Mouse (Mus musculus) kidney, embryonic 14.5 days (tissue): ENCODE data around the gene Lrch3. TPM values are rescaled to one million over a fixed set of nuclear protein-coding genes. Genes with fewer than 3 reads are reported as not detected.
"Not testable (repeated sequence)": the region's sequence is repeated elsewhere in the genome, so short reads cannot be mapped to it uniquely, and the experiment has no call there.

Experiments
- ATAC-seq: fragments of 200-750 bp; cut with Nextera tagmentation; 2 replicates; pipeline ENCODE4 v1.8.0; 2017; ENCODE audit warnings: moderate number of reproducible peaks, mild to moderate bottlenecking, moderate TSS enrichment, moderate library complexity; ENCODE audit not compliant: low FRiP score, low TSS enrichment
- H3K27ac ChIP-seq: fragments of 300-500 bp; sonication (generic); 2 replicates; pipeline ENCODE4 v1.5.1; 2014; ENCODE audit warnings: low read depth, mild to moderate bottlenecking, low read length, moderate library complexity, mixed read lengths
- H3K27me3 ChIP-seq: fragments of 300-500 bp; sonication (generic); 2 replicates; pipeline ENCODE4 v1.6.1; 2014; ENCODE audit warnings: mild to moderate bottlenecking, low read length; ENCODE audit not compliant: control insufficient read depth, insufficient read depth
- H3K36me3 ChIP-seq: fragments of 300-500 bp; sonication (generic); 2 replicates; pipeline ENCODE4 v1.6.1; 2014; ENCODE audit warnings: low read length, mixed read lengths; ENCODE audit not compliant: control insufficient read depth, insufficient read depth
- H3K4me1 ChIP-seq: fragments of 300-500 bp; sonication (generic); 2 replicates; pipeline ENCODE4 v1.6.1; 2014; ENCODE audit warnings: low read length, mixed read lengths; ENCODE audit not compliant: control insufficient read depth, insufficient read depth
- H3K4me2 ChIP-seq: fragments of 300-500 bp; sonication (generic); replicated peaks from 2 replicates; pipeline ENCODE4 v1.6.1; 2014; ENCODE audit warnings: low read depth, mild to moderate bottlenecking, low read length
- H3K4me3 ChIP-seq: fragments of 300-500 bp; sonication (generic); 2 replicates; pipeline ENCODE4 v1.5.1; 2014; ENCODE audit warnings: mild to moderate bottlenecking, low read length
- H3K9ac ChIP-seq: fragments of 300-500 bp; sonication (generic); 2 replicates; pipeline ENCODE4 v1.6.1; 2014; ENCODE audit warnings: low read depth, mild to moderate bottlenecking, low read length, moderate library complexity
- H3K9me3 ChIP-seq: fragments of 300-500 bp; sonication (generic); 2 replicates; pipeline ENCODE4 v1.6.1; 2016; ENCODE audit warnings: low read length; ENCODE audit not compliant: control insufficient read depth
- WGBS: fragments of 180-500 bp; shearing (Covaris S2); extraction: QIAGEN DNeasy Blood & Tissue Kit; methylation state at CpG from one replicate; pipeline ENCODE4 v1.1.7; 2014; 5-methylcytosine and 5-hydroxymethylcytosine counted together
- polyA plus RNA-seq: library from polyadenylated mRNA; unstranded; fragments of >200 nt; fragmentation: Nextera tagmentation; extraction: Ambion mirVana; gene quantifications from 2 replicates; pipeline ENCODE4 v1.2.1, GENCODE M21; 2014

Gene Lrch3
- polyA plus RNA-seq, 1 experiment from 2014 or later = 32.7 TPM

GRCm38 (mm10) chr16:33058656-33059055 lies 144.8 kb downstream of the Lrch3 start:
- not testable (repeated sequence) for H3K9ac ChIP-seq

DNA sequence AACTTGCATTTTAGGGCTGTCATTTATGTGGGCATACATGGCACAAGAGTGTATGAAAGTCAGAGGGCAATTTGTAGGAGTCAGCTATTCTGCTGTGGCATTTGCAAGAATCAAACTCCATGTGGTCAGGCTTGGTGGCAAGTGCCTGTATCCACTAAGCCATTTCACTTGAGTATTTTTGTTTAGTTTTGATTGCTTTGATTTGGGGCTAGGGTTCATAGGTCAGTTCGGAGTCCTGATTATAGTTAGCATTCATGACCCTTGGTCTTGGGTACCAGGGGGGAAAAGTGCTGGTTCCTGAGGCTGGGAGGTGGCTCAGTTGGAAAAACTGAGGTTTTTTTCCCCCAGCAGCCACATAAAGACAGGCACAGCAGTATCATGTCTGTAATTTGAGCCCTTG lies 145.6 kb downstream of the Lrch3 start:
- Histone ChIP-seq H3K4me2 (no peak overlapping the region), H3K4me3 (no peak overlapping the region), H3K36me3 (peaks cover 35% of the 10 kb centered on the region), H3K9ac (no peak overlapping the region), H3K4me1 (peaks cover 23% of the 10 kb centered on the region), H3K9me3 (no peaks in the 10 kb centered on the region), H3K27me3 (no peaks in the 10 kb centered on the region), H3K27ac (no peak overlapping the region)
- WGBS = 88% methylated on average over 1 of the region's 1 CpGs
- ATAC-seq = no peak

More at GRCm38 (mm10) chr16:33058656-33059055, 144.8 kb downstream of the Lrch3 start:
- not testable (repeated sequence) for H3K27ac ChIP-seq, H3K27me3 ChIP-seq, H3K4me2 ChIP-seq, H3K9me3 ChIP-seq, H3K4me3 ChIP-seq, ATAC-seq
- Histone ChIP-seq H3K4me1 (peaks cover 21% of the 10 kb centered on the region), H3K36me3 (peaks cover 35% of the 10 kb centered on the region)
- WGBS = 91% methylated on average over 9 of the region's 9 CpGs

DNA sequence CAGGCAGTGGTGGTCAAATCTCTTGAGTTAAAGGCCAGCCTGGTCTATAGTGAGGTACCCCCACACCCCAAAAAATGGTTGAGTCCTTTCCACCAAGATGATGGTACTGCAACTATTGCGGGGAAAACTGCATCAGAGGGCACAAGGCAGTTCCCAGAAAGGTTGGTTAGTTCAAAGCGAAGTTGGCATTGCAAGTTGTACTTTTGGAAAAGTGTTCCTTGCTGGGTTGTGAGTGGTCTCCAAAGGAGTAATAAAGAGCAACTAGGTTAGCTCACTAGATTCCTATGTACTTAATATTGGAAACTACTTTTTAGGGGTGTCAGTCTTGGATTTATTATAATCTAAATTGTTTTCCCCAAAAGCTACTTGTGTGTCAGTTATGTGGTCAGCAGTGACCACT lies 147.0 kb downstream of the Lrch3 start:
- H3K9me3 ChIP-seq = no peaks in the 10 kb centered on the region
- no peak for ATAC-seq
- H3K4me1 ChIP-seq = peaks cover 23% of the 10 kb centered on the region
- H3K9ac ChIP-seq = no peak overlapping the region
- H3K4me3 ChIP-seq = no peak overlapping the region
- peaks cover 35% of the 10 kb centered on the region for H3K36me3 ChIP-seq
- H3K4me2 ChIP-seq = no peak overlapping the region
- 90% methylated on average over 2 of the region's 2 CpGs for WGBS
- no peak overlapping the region for H3K27ac ChIP-seq
- no peaks in the 10 kb centered on the region for H3K27me3 ChIP-seq

DNA sequence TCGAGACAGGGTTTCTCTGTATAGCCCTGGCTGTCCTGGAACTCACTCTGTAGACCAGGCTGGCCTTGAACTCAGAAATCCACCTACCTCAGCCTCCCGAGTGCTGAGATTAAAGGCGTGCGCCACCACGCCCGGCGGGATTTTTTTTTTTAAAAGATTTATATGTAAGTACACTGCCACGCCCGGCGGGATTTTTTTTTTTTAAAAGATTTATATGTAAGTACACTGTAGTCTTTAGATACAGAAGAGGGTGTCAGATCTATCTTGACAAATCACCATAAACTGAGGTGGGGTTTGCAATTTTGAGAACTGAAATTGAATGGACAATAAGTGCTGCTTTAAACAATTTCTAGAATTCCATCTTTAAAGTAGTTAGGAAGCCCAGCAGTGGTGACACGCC lies 147.5 kb downstream of the Lrch3 start:
- peaks cover 23% of the 10 kb centered on the region for H3K4me1 ChIP-seq
- H3K4me2 ChIP-seq = peak overlapping the region; percentile 85
- H3K9ac ChIP-seq = no peak overlapping the region
- H3K36me3 ChIP-seq = peaks cover 36% of the 10 kb centered on the region
- 52% methylated on average over 11 of the region's 11 CpGs for WGBS
- H3K27ac ChIP-seq = no peak overlapping the region
- H3K9me3 ChIP-seq = no peaks in the 10 kb centered on the region
- peak overlapping the region; percentile 81; the same call in 1 of the 2 replicates for H3K4me3 ChIP-seq
- H3K27me3 ChIP-seq = no peaks in the 10 kb centered on the region
- no peak for ATAC-seq

DNA sequence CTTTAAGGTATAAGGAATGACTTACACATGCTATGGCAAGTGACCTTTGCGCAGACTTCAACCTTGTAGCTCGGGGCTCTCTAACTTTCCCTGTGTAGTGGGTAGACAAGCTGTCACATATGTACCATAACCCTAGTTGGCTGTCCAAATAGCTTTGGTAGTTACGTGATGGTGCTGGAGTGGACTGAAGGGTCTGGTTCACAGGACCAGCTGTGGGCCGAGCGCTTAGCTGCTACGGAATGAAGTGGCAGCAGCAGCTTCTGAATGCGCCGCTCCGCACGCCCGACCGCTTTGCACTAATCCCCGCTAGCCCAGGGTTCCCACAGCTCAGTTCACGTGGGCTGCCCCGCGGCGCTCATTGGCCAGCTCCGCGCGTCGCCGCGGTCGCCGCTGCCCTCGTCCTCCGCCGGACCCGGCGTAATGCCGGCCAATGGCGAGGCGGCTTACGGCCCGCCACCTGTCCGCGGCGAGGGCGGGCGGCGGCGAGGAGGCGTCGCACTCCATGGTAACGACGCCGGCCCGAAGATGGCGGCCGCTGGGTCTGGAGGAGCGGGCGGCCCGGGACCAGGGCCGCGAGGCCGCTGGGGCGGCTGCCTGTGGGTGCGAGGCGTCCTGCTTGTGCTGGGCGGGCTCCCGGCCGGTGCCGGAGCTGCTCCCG lies 148.3 kb downstream of the Lrch3 start, which contains the start of gene Lmln:
TSS of gene Lmln (plus strand) at position 498 of the 658 bp plus-strand sequence.
- H3K4me2 ChIP-seq = peak within 1 kb of the TSS; percentile 85
- peaks cover 23% of the 10 kb centered on the region for H3K4me1 ChIP-seq
- under 1% methylated on average over 55 of the region's 64 CpGs for WGBS
- ATAC-seq = peak; percentile 97
- peak within 1 kb of the TSS; percentile 80 for H3K9ac ChIP-seq
- H3K27ac ChIP-seq = peak within 1 kb of the TSS; percentile 80
- H3K4me3 ChIP-seq = peak within 1 kb of the TSS; percentile 81
- peaks cover 38% of the 10 kb centered on the region for H3K36me3 ChIP-seq
- no peaks in the 10 kb centered on the region for H3K9me3 ChIP-seq
- H3K27me3 ChIP-seq = no peaks in the 10 kb centered on the region

- Histone ChIP-seq H3K4me3 (peak overlapping the region; percentile 81), H3K4me1 (peaks cover 23% of the 10 kb centered on the region), H3K27me3 (no peaks in the 10 kb centered on the region), H3K9ac (peak overlapping the region; percentile 80), H3K36me3 (peaks cover 38% of the 10 kb centered on the region), H3K27ac (peak overlapping the region; percentile 80), H3K9me3 (no peaks in the 10 kb centered on the region), H3K4me2 (peak overlapping the region; percentile 85)
- under 1% methylated on average over 35 of the region's 35 CpGs for WGBS
- ATAC-seq = peak; percentile 68
These were observed 148.8 kb downstream of the Lrch3 start for GRCm38 (mm10) chr16:33062682-33063131.

DNA sequence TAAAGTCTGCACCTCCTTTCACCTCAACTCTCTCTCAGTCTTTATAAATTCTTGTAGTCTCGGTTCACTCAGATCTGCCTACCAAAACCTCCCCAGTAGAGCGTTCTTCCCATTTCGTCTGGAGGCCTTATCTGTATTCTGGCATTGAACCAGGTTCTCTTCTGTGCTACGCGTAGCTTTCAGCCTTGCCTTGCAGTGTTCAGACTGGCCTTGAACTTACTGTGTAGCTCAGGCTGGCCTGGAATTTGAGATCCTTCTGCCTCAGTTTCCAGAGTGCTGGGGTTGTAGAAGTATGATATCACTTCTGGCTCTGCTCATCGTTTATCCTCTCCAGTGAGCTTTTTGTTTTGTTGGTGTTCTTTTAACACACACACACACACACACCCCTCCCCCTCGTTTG lies 149.4 kb downstream of the Lrch3 start:
- Histone ChIP-seq H3K9me3 (no peaks in the 10 kb centered on the region), H3K27ac (no peak overlapping the region), H3K27me3 (no peaks in the 10 kb centered on the region), H3K4me1 (peaks cover 17% of the 10 kb centered on the region), H3K4me3 (peak overlapping the region; percentile 81), H3K36me3 (peaks cover 32% of the 10 kb centered on the region), H3K4me2 (peak overlapping the region; percentile 85), H3K9ac (peak overlapping the region; percentile 80; the same call in 1 of the 2 replicates)
- ATAC-seq = no peak
- 28% methylated on average over 7 of the region's 7 CpGs for WGBS

- peaks cover 19% of the 10 kb centered on the region for H3K36me3 ChIP-seq
- no peaks in the 10 kb centered on the region for H3K27me3 ChIP-seq
- no peak overlapping the region for H3K4me3 ChIP-seq
- no peaks in the 10 kb centered on the region for H3K9me3 ChIP-seq
- ATAC-seq = no peak
- H3K4me1 ChIP-seq = peaks cover 8% of the 10 kb centered on the region
- 78% methylated on average over 9 of the region's 9 CpGs for WGBS
- no peak overlapping the region for H3K4me2 ChIP-seq
- no peak overlapping the region for H3K9ac ChIP-seq
- no peak overlapping the region for H3K27ac ChIP-seq
These were observed 150.7 kb downstream of the Lrch3 start for GRCm38 (mm10) chr16:33064636-33065035.
